Mouse (Mus musculus) heart, postnatal 0 days (tissue): ENCODE results near the gene Foxp1. TPM values are rescaled to one million over a fixed set of nuclear protein-coding genes. Genes with fewer than 3 reads are reported as not detected.

Experiments
- ATAC-seq: fragments of 200-750 bp; cut with Nextera tagmentation; 2 replicates; pipeline ENCODE4 v1.8.0; 2017; ENCODE audit warnings: low read depth, moderate number of reproducible peaks, moderate library complexity; ENCODE audit not compliant: insufficient read depth
- DNase-seq: peaks from one replicate; pipeline ENCODE4 v3.0.0-alpha.2; 2016; ENCODE audit warnings: low spot score
- H3K27ac ChIP-seq: fragments of 300-500 bp; sonication (generic); 2 replicates; pipeline ENCODE4 v1.5.1; 2014; ENCODE audit warnings: low read depth, mild to moderate bottlenecking
- H3K27me3 ChIP-seq: fragments of 300-500 bp; sonication (generic); 2 replicates; pipeline ENCODE4 v1.6.1; 2014; ENCODE audit warnings: low read length, mixed read lengths; ENCODE audit not compliant: control insufficient read depth, insufficient read depth
- H3K36me3 ChIP-seq: fragments of 300-500 bp; sonication (generic); replicated peaks from 2 replicates; pipeline ENCODE4 v1.6.1; 2014; ENCODE audit warnings: low read length, mixed read lengths; ENCODE audit not compliant: control insufficient read depth, insufficient read depth
- H3K4me1 ChIP-seq: fragments of 300-500 bp; sonication (generic); 2 replicates; pipeline ENCODE4 v1.6.1; 2014; ENCODE audit warnings: antibody characterized with exemption; ENCODE audit not compliant: control insufficient read depth, insufficient read depth
- H3K4me2 ChIP-seq: fragments of 300-500 bp; sonication (generic); 2 replicates; pipeline ENCODE4 v1.6.1; 2014; ENCODE audit warnings: low read depth, mild to moderate bottlenecking, low read length, moderate library complexity
- H3K4me3 ChIP-seq: fragments of 300-500 bp; sonication (generic); 2 replicates; pipeline ENCODE4 v1.5.1; 2014; ENCODE audit warnings: low read depth, low read length
- H3K9ac ChIP-seq: fragments of 300-500 bp; sonication (generic); replicated peaks from 2 replicates; pipeline ENCODE4 v1.6.1; 2014; ENCODE audit warnings: low read depth, low read length, mixed read lengths
- H3K9me3 ChIP-seq: fragments of 300-500 bp; sonication (generic); replicated peaks from 2 replicates; pipeline ENCODE4 v1.6.1; 2016; ENCODE audit warnings: low read length; ENCODE audit not compliant: control insufficient read depth
- CTCF ChIP-seq: IDR thresholded peaks from 2 replicates; pipeline ENCODE4 v1.5.1; 2016; ENCODE audit warnings: antibody characterized with exemption, control low read depth, low read depth
- EP300 ChIP-seq: IDR thresholded peaks from 2 replicates; pipeline ENCODE4 v1.6.1; 2016; ENCODE audit warnings: antibody characterized with exemption, low read depth
- WGBS: fragments of 180-500 bp; shearing (Covaris S2); extraction: QIAGEN DNeasy Blood & Tissue Kit; methylation state at CpG from one replicate; pipeline ENCODE4 v1.1.7; 2014; 5-methylcytosine and 5-hydroxymethylcytosine counted together
- polyA plus RNA-seq: library from polyadenylated mRNA; unstranded; fragments of >200 nt; fragmentation: Nextera tagmentation; extraction: Ambion mirVana; gene quantifications from 2 replicates; pipeline ENCODE4 v1.2.1, GENCODE M21; 2015
- total RNA-seq: library from RNA; depleted of rRNA; stranded (reverse); fragments of >200 nt; gene quantifications from 2 replicates; pipeline ENCODE4 v1.2.3, GENCODE M21; 2014; ENCODE audit warnings: low replicate concordance

Gene Foxp1
- total and polyA plus RNA-seq, 2 experiments from 2014 or later, result 40.7 to 88.1 TPM

GRCm38 (mm10) chr6:99143756-99144036, 378.8 kb downstream of the Foxp1 start:
- Histone ChIP-seq H3K4me2 (no peak overlapping the region), H3K9me3 (no peaks in the 10 kb centered on the region), H3K27me3 (no peaks in the 10 kb centered on the region), H3K36me3 (no peaks in the 10 kb centered on the region), H3K27ac (no peak overlapping the region), H3K9ac (no peak overlapping the region), H3K4me1 (no peaks in the 10 kb centered on the region), H3K4me3 (no peak overlapping the region)
- 74% methylated on average over 4 of the region's 4 CpGs for WGBS
- DNase-seq, result no peak
- no peak for TF ChIP-seq EP300
- no peak for TF ChIP-seq CTCF
- no peak for ATAC-seq

GRCm38 (mm10) chr6:99142900-99143755, 379.4 kb downstream of the Foxp1 start:
- ATAC-seq (no peak), DNase-seq (no peak)
- 79% methylated on average over 10 of the region's 10 CpGs for WGBS
- H3K9me3 ChIP-seq, result no peaks in the 10 kb centered on the region
- no peaks in the 10 kb centered on the region for H3K27me3 ChIP-seq
- H3K36me3 ChIP-seq, result no peaks in the 10 kb centered on the region
- no peak for TF ChIP-seq EP300
- TF ChIP-seq CTCF, result no peak
- no peak overlapping the region for H3K27ac ChIP-seq
- no peak overlapping the region for H3K4me2 ChIP-seq
- no peak overlapping the region for H3K4me3 ChIP-seq
- no peak overlapping the region for H3K9ac ChIP-seq
- no peaks in the 10 kb centered on the region for H3K4me1 ChIP-seq

GRCm38 (mm10) chr6:99138041-99138440, 384.5 kb downstream of the Foxp1 start:
- H3K27me3 ChIP-seq, result no peaks in the 10 kb centered on the region
- H3K9ac ChIP-seq, result no peak overlapping the region
- H3K27ac ChIP-seq, result no peak overlapping the region
- DNase-seq (no peak), ATAC-seq (no peak)
- H3K4me1 ChIP-seq, result no peaks in the 10 kb centered on the region
- no peak overlapping the region for H3K4me3 ChIP-seq
- no peaks in the 10 kb centered on the region for H3K9me3 ChIP-seq
- TF ChIP-seq EP300, result no peak
- no peak for TF ChIP-seq CTCF
- H3K36me3 ChIP-seq, result no peaks in the 10 kb centered on the region
- WGBS, result 77% methylated on average over 11 of the region's 11 CpGs
- H3K4me2 ChIP-seq, result no peak overlapping the region

- WGBS, result 84% methylated on average over 11 of the region's 11 CpGs
- H3K27me3 ChIP-seq, result no peaks in the 10 kb centered on the region
- no peak overlapping the region for H3K4me2 ChIP-seq
- TF ChIP-seq EP300, result no peak
- TF ChIP-seq CTCF, result no peak
- no peak for DNase-seq
- H3K9me3 ChIP-seq, result no peaks in the 10 kb centered on the region
- no peak overlapping the region for H3K27ac ChIP-seq
- no peak for ATAC-seq
- no peak overlapping the region for H3K9ac ChIP-seq
- H3K4me3 ChIP-seq, result no peak overlapping the region
- H3K4me1 ChIP-seq, result no peaks in the 10 kb centered on the region
- H3K36me3 ChIP-seq, result no peaks in the 10 kb centered on the region
Observed at GRCm38 (mm10) chr6:99137071-99137470, 385.4 kb downstream of the Foxp1 start.

- H3K4me1 ChIP-seq, result peaks cover 5% of the 10 kb centered on the region
- no peak for ATAC-seq
- H3K9me3 ChIP-seq, result no peaks in the 10 kb centered on the region
- no peak overlapping the region for H3K9ac ChIP-seq
- H3K4me3 ChIP-seq, result no peak overlapping the region
- no peak overlapping the region for H3K4me2 ChIP-seq
- no peak overlapping the region for H3K27ac ChIP-seq
- WGBS, result 54% methylated on average over 11 of the region's 11 CpGs
- no peak for DNase-seq
- H3K36me3 ChIP-seq, result no peaks in the 10 kb centered on the region
- no peak for TF ChIP-seq CTCF
- no peak for TF ChIP-seq EP300
- no peaks in the 10 kb centered on the region for H3K27me3 ChIP-seq
Observed at GRCm38 (mm10) chr6:99135938-99136729, 386.4 kb downstream of the Foxp1 start.
